Mouse (Mus musculus): ENCODE data around the gene G6pc.
A peak's percentile ranks its signal among the peaks of the same experiment; 100 is the strongest.
"Not testable (repeated sequence)": the region's sequence is repeated elsewhere in the genome, so short reads cannot be mapped to it uniquely, and the experiment has no call there.

The G6pc gene

GRCm38 (mm10) chr11:101364531-101364931 is 2.8 kb upstream of the G6pc start:
- H3K36me3 ChIP-seq (ENCODE audit: insufficient read depth, low read length), result no peaks in the 10 kb centered on the region
- peaks cover 6% of the 10 kb centered on the region; the same call in 1 of the 2 replicates for H3K4me1 ChIP-seq (replicated peaks; ENCODE audit: low read depth, low read length)
- H3K9me3 ChIP-seq (ENCODE audit: low read length), result no peaks in the 10 kb centered on the region
- TF ChIP-seq NANOG (IDR thresholded peaks at IDR 0.05; ENCODE audit: borderline replicate concordance, low read length), result no peak
- H3K4me3 ChIP-seq (replicated peaks; ENCODE audit: low read length), result no peak overlapping the region
- 0 out of 2 replicates have a peak, but pooled peaks cover 2% of the 10 kb centered on the region for H3K27me3 ChIP-seq (ENCODE audit: insufficient read depth, low read length)

- Histone ChIP-seq H3K4me1 (replicated peaks; ENCODE audit: low read depth, low read length) (no peaks in the 10 kb centered on the region), H3K36me3 (ENCODE audit: insufficient read depth, low read length) (no peaks in the 10 kb centered on the region), H3K4me3 (replicated peaks; ENCODE audit: low read length) (no peak overlapping the region), H3K9me3 (ENCODE audit: low read length) (no peaks in the 10 kb centered on the region), H3K27me3 (ENCODE audit: insufficient read depth, low read length) (peaks cover 11% of the 10 kb centered on the region; the same call in 1 of the 2 replicates)
- TF ChIP-seq CTCF (conservative IDR thresholded peaks at IDR 0.05; ENCODE audit: low read length) (no peak), NANOG (IDR thresholded peaks at IDR 0.05; ENCODE audit: borderline replicate concordance, low read length) (no peak), POU5F1 (IDR thresholded peaks at IDR 0.05; ENCODE audit: borderline replicate concordance, low read length) (no peak)
Measured at GRCm38 (mm10) chr11:101370141-101370540, 2.8 kb downstream of the G6pc start.

GRCm38 (mm10) chr11:101374421-101374938 is 7.1 kb downstream of the G6pc start:
- H3K4me3 ChIP-seq (replicated peaks; ENCODE audit: low read length), result no peak overlapping the region
- H3K27me3 ChIP-seq (ENCODE audit: insufficient read depth, low read length), result peaks cover 15% of the 10 kb centered on the region; the same call in 1 of the 2 replicates
- TF ChIP-seq CTCF (conservative IDR thresholded peaks at IDR 0.05; ENCODE audit: low read length), result no peak
- no peak for TF ChIP-seq POU5F1 (IDR thresholded peaks at IDR 0.05; ENCODE audit: borderline replicate concordance, low read length)
- TF ChIP-seq NANOG (IDR thresholded peaks at IDR 0.05; ENCODE audit: borderline replicate concordance, low read length), result no peak
- H3K9me3 ChIP-seq (ENCODE audit: low read length), result no peaks in the 10 kb centered on the region
- no peaks in the 10 kb centered on the region for H3K36me3 ChIP-seq (ENCODE audit: insufficient read depth, low read length)
- H3K4me1 ChIP-seq (replicated peaks; ENCODE audit: low read depth, low read length), result no peaks in the 10 kb centered on the region

GRCm38 (mm10) chr11:101378196-101378595 is 10.8 kb downstream of the G6pc start:
- not testable (repeated sequence) for H3K9me3 ChIP-seq (ENCODE audit: low read length); H3K4me3 ChIP-seq (replicated peaks; ENCODE audit: low read length); H3K36me3 ChIP-seq (ENCODE audit: insufficient read depth, low read length); H3K4me1 ChIP-seq (replicated peaks; ENCODE audit: low read depth, low read length)
- H3K27me3 ChIP-seq (ENCODE audit: insufficient read depth, low read length), result peaks cover 12% of the 10 kb centered on the region; the same call in 1 of the 2 replicates

- TF ChIP-seq POU5F1 (IDR thresholded peaks at IDR 0.05; ENCODE audit: borderline replicate concordance, low read length) (no peak), CTCF (conservative IDR thresholded peaks at IDR 0.05; ENCODE audit: low read length) (no peak), NANOG (IDR thresholded peaks at IDR 0.05; ENCODE audit: borderline replicate concordance, low read length) (no peak)
- Histone ChIP-seq H3K36me3 (ENCODE audit: insufficient read depth, low read length) (no peaks in the 10 kb centered on the region), H3K9me3 (ENCODE audit: low read length) (no peaks in the 10 kb centered on the region), H3K4me1 (replicated peaks; ENCODE audit: low read depth, low read length) (peaks cover 8% of the 10 kb centered on the region), H3K4me3 (replicated peaks; ENCODE audit: low read length) (no peak overlapping the region), H3K27me3 (ENCODE audit: insufficient read depth, low read length) (peaks cover 12% of the 10 kb centered on the region; the same call in 1 of the 2 replicates)
Measured at GRCm38 (mm10) chr11:101378926-101379325, 11.6 kb downstream of the G6pc start.

GRCm38 (mm10) chr11:101381817-101382216 is 14.5 kb downstream of the G6pc start:
- Histone ChIP-seq H3K9me3 (ENCODE audit: low read length) (no peaks in the 10 kb centered on the region), H3K4me3 (replicated peaks; ENCODE audit: low read length) (no peak overlapping the region), H3K36me3 (ENCODE audit: insufficient read depth, low read length) (no peaks in the 10 kb centered on the region), H3K4me1 (replicated peaks; ENCODE audit: low read depth, low read length) (peaks cover 17% of the 10 kb centered on the region), H3K27me3 (ENCODE audit: insufficient read depth, low read length) (no peaks in the 10 kb centered on the region; the same call in 1 of the 2 replicates)
- TF ChIP-seq NANOG (IDR thresholded peaks at IDR 0.05; ENCODE audit: borderline replicate concordance, low read length) (no peak), CTCF (conservative IDR thresholded peaks at IDR 0.05; ENCODE audit: low read length) (no peak), POU5F1 (IDR thresholded peaks at IDR 0.05; ENCODE audit: borderline replicate concordance, low read length) (no peak)

GRCm38 (mm10) chr11:101395110-101395509 is 27.7 kb downstream of the G6pc start:
- Histone ChIP-seq H3K4me1 (replicated peaks; ENCODE audit: low read depth, low read length) (no peaks in the 10 kb centered on the region), H3K4me3 (replicated peaks; ENCODE audit: low read length) (no peak overlapping the region), H3K9me3 (ENCODE audit: low read length) (peaks cover 19% of the 10 kb centered on the region), H3K27me3 (ENCODE audit: insufficient read depth, low read length) (peaks cover 4% of the 10 kb centered on the region; the same call in 1 of the 2 replicates), H3K36me3 (ENCODE audit: insufficient read depth, low read length) (no peaks in the 10 kb centered on the region)
- TF ChIP-seq CTCF (conservative IDR thresholded peaks at IDR 0.05; ENCODE audit: low read length) (peak; percentile 59), POU5F1 (IDR thresholded peaks at IDR 0.05; ENCODE audit: borderline replicate concordance, low read length) (no peak)

- Histone ChIP-seq H3K9me3 (ENCODE audit: low read length) (no peaks in the 10 kb centered on the region), H3K27me3 (ENCODE audit: insufficient read depth, low read length) (no peaks in the 10 kb centered on the region), H3K4me3 (replicated peaks; ENCODE audit: low read length) (no peak overlapping the region), H3K4me1 (replicated peaks; ENCODE audit: low read depth, low read length) (peaks cover 57% of the 10 kb centered on the region), H3K36me3 (ENCODE audit: insufficient read depth, low read length) (peaks cover 49% of the 10 kb centered on the region)
- TF ChIP-seq CTCF (conservative IDR thresholded peaks at IDR 0.05; ENCODE audit: low read length) (no peak), NANOG (IDR thresholded peaks at IDR 0.05; ENCODE audit: borderline replicate concordance, low read length) (no peak), POU5F1 (IDR thresholded peaks at IDR 0.05; ENCODE audit: borderline replicate concordance, low read length) (no peak)
Measured at GRCm38 (mm10) chr11:101415306-101415705, 47.9 kb downstream of the G6pc start.

GRCm38 (mm10) chr11:101416433-101417100 is 49.2 kb downstream of the G6pc start:
- TF ChIP-seq NANOG (IDR thresholded peaks at IDR 0.05; ENCODE audit: borderline replicate concordance, low read length) (no peak), CTCF (conservative IDR thresholded peaks at IDR 0.05; ENCODE audit: low read length) (no peak), POU5F1 (IDR thresholded peaks at IDR 0.05; ENCODE audit: borderline replicate concordance, low read length) (no peak)
- H3K4me3 ChIP-seq (replicated peaks; ENCODE audit: low read length), result peak overlapping the region; percentile 93
- H3K36me3 ChIP-seq (ENCODE audit: insufficient read depth, low read length), result peaks cover 37% of the 10 kb centered on the region
- H3K9me3 ChIP-seq (ENCODE audit: low read length), result no peaks in the 10 kb centered on the region
- no peaks in the 10 kb centered on the region for H3K27me3 ChIP-seq (ENCODE audit: insufficient read depth, low read length)
- peaks cover 44% of the 10 kb centered on the region for H3K4me1 ChIP-seq (replicated peaks; ENCODE audit: low read depth, low read length)
